Mouse (Mus musculus) CH12.LX (cell line): ENCODE results near the gene Ptges3l. TPM values are rescaled to one million over a fixed set of nuclear protein-coding genes. Genes with fewer than 3 reads are reported as not detected.

Experiments used
- DNase-seq: peaks from one replicate; pipeline ENCODE4 v3.0.0-alpha.2; 2013; ENCODE audit errors: extremely low read depth
- H3K27ac ChIP-seq: 2 replicates; pipeline ENCODE4 v1.5.1; 2012; ENCODE audit warnings: low read depth, mild to moderate bottlenecking, control low read depth, moderate library complexity; ENCODE audit not compliant: insufficient read depth
- H3K27me3 ChIP-seq: replicated peaks from 2 replicates; pipeline ENCODE3; 2012; ENCODE audit warnings: inconsistent platforms
- H3K36me3 ChIP-seq, 2 experiments: replicated peaks in 1 of 2; 2 replicates each; pipeline versions ENCODE3 to v1.6.1; 2012; ENCODE audit warnings: inconsistent platforms in 1 of 2, low read length in 1 of 2, mild to moderate bottlenecking in 1 of 2, mixed read lengths in 1 of 2, moderate library complexity in 1 of 2; ENCODE audit not compliant: control insufficient read depth in 1 of 2, insufficient read depth in 1 of 2
- H3K4me1 ChIP-seq, 2 experiments: 2 replicates each; pipeline ENCODE4 v1.6.1; 2012; ENCODE audit warnings: inconsistent platforms in 1 of 2, moderate library complexity in 1 of 2; ENCODE audit not compliant: insufficient read depth in 2 of 2, control insufficient read depth in 1 of 2
- H3K4me2 ChIP-seq: 2 replicates; pipeline ENCODE4 v1.6.1; 2012; ENCODE audit warnings: low read depth, mild to moderate bottlenecking, control low read depth; ENCODE audit not compliant: poor library complexity, insufficient read depth, severe bottlenecking
- H3K4me3 ChIP-seq, 3 experiments: fragments of 150-350 bp in 1 of 3; sonication (generic) in 1 of 3; replicated peaks in 1 of 3; 2 replicates each; pipeline versions ENCODE3 to v1.5.1; 2011 to 2012; ENCODE audit warnings: low read depth in 2 of 3, low read length in 2 of 3, mild to moderate bottlenecking in 2 of 3, moderate library complexity in 2 of 3, control low read depth in 1 of 3, improper control_type of control experiment in 1 of 3, inconsistent platforms in 1 of 3, mixed read lengths in 1 of 3; ENCODE audit not compliant: poor library complexity in 1 of 3
- H3K79me2 ChIP-seq: replicated peaks from 2 replicates; pipeline ENCODE4 v1.6.1; 2012; ENCODE audit warnings: mild to moderate bottlenecking, moderate library complexity; ENCODE audit not compliant: control insufficient read depth, poor library complexity, insufficient read depth, severe bottlenecking; ENCODE audit errors: extremely low read depth
- H3K9ac ChIP-seq: 2 replicates; pipeline ENCODE4 v1.6.1; 2012; ENCODE audit warnings: low read depth, mild to moderate bottlenecking, control low read depth, moderate library complexity; ENCODE audit not compliant: insufficient read depth
- H3K9me3 ChIP-seq: replicated peaks from 2 replicates; pipeline ENCODE3; 2012; ENCODE audit warnings: low read length, inconsistent platforms, mixed read lengths
- BHLHE40 ChIP-seq: IDR thresholded peaks from 2 replicates; pipeline ENCODE4 v1.6.1; 2011; ENCODE audit warnings: mild to moderate bottlenecking, low read depth, low read length, improper control_type of control experiment
- CHD2 ChIP-seq: IDR thresholded peaks from 2 replicates; pipeline ENCODE4 v1.6.1; 2011; ENCODE audit warnings: low read length, improper control_type of control experiment
- CTCF ChIP-seq, 2 experiments: IDR thresholded peaks in 1 of 2; conservative IDR thresholded peaks in 1 of 2; 2 replicates each; pipeline ENCODE4 v1.5.1; 2011 to 2012; ENCODE audit warnings: low read depth in 2 of 2, low read length in 2 of 2, improper control_type of control experiment in 1 of 2, inconsistent platforms in 1 of 2, mild to moderate bottlenecking in 1 of 2, moderate library complexity in 1 of 2
- ETS1 ChIP-seq: conservative IDR thresholded peaks from 2 replicates; pipeline ENCODE4 v1.6.1; 2012; ENCODE audit warnings: low read depth, mild to moderate bottlenecking, inconsistent platforms, low read length, improper control_type of control experiment, moderate library complexity
- GABPA ChIP-seq: IDR thresholded peaks from 2 replicates; pipeline ENCODE4 v1.6.1; 2012; ENCODE audit warnings: low read depth, low read length, improper control_type of control experiment, inconsistent platforms; ENCODE audit not compliant: insufficient replicate concordance
- HCFC1 ChIP-seq: IDR thresholded peaks from 2 replicates; pipeline ENCODE4 v1.6.1; 2012; ENCODE audit warnings: low read depth, mild to moderate bottlenecking, inconsistent platforms, low read length, improper control_type of control experiment
- KAT2A ChIP-seq: IDR thresholded peaks from 2 replicates; pipeline ENCODE4 v1.6.1; 2012; ENCODE audit warnings: low read length, improper control_type of control experiment, inconsistent platforms; ENCODE audit not compliant: insufficient replicate concordance
- MAFK ChIP-seq: IDR thresholded peaks from 2 replicates; pipeline ENCODE4 v1.6.1; 2011; ENCODE audit warnings: low read length, improper control_type of control experiment; ENCODE audit not compliant: insufficient replicate concordance
- MAX ChIP-seq: IDR thresholded peaks from 2 replicates; pipeline ENCODE4 v1.6.1; 2011; ENCODE audit warnings: low read length, improper control_type of control experiment
- MAZ ChIP-seq: IDR thresholded peaks from 2 replicates; pipeline ENCODE4 v1.6.1; 2012; ENCODE audit warnings: low read depth, mild to moderate bottlenecking, inconsistent platforms, low read length, improper control_type of control experiment, moderate library complexity
- MEF2A ChIP-seq: IDR thresholded peaks from 2 replicates; pipeline ENCODE4 v1.6.1; 2014; ENCODE audit warnings: low read depth, mild to moderate bottlenecking, inconsistent platforms, low read length, improper control_type of control experiment, borderline replicate concordance
- MYC ChIP-seq: IDR thresholded peaks from 2 replicates; pipeline ENCODE4 v1.6.1; 2011; ENCODE audit warnings: low read depth, mild to moderate bottlenecking, improper control_type of control experiment, low read length
- NELFE ChIP-seq: IDR thresholded peaks from 2 replicates; pipeline ENCODE4 v1.6.1; 2011; ENCODE audit warnings: low read depth, low read length, improper control_type of control experiment
- PAX5 ChIP-seq: IDR thresholded peaks from 2 replicates; pipeline ENCODE4 v1.6.1; 2012; ENCODE audit warnings: low read length, inconsistent platforms, mixed read lengths
- POLR2AphosphoS2 ChIP-seq: IDR thresholded peaks from 2 replicates; pipeline ENCODE4 v1.6.1; 2011; ENCODE audit warnings: low read depth, low read length, improper control_type of control experiment
- RAD21 ChIP-seq: IDR thresholded peaks from 2 replicates; pipeline ENCODE4 v1.6.1; 2011; ENCODE audit warnings: low read depth, mild to moderate bottlenecking, low read length, improper control_type of control experiment, moderate library complexity
- RCOR1 ChIP-seq: conservative IDR thresholded peaks from 2 replicates; pipeline ENCODE4 v1.6.1; 2012; ENCODE audit warnings: low read depth, mild to moderate bottlenecking, inconsistent platforms, low read length, improper control_type of control experiment
- SIN3A ChIP-seq: IDR thresholded peaks from 2 replicates; pipeline ENCODE4 v1.6.1; 2012; ENCODE audit warnings: low read length, improper control_type of control experiment, inconsistent platforms
- SMC3 ChIP-seq: IDR thresholded peaks from 2 replicates; pipeline ENCODE4 v1.6.1; 2011; ENCODE audit warnings: low read depth, low read length, improper control_type of control experiment
- TBP ChIP-seq: conservative IDR thresholded peaks from 2 replicates; pipeline ENCODE4 v1.6.1; 2011; ENCODE audit warnings: low read depth, low read length, improper control_type of control experiment
- UBTF ChIP-seq: IDR thresholded peaks from 2 replicates; pipeline ENCODE4 v1.6.1; 2012; ENCODE audit warnings: low read depth, mild to moderate bottlenecking, inconsistent platforms, low read length, improper control_type of control experiment, moderate library complexity
- USF1 ChIP-seq: IDR thresholded peaks from 2 replicates; pipeline ENCODE4 v1.6.1; 2014; ENCODE audit warnings: low read depth, mild to moderate bottlenecking, inconsistent platforms, low read length, improper control_type of control experiment
- USF2 ChIP-seq: conservative IDR thresholded peaks from 2 replicates; pipeline ENCODE4 v1.6.1; 2011; ENCODE audit warnings: low read depth, low read length, improper control_type of control experiment
- ZC3H11A ChIP-seq: IDR thresholded peaks from 2 replicates; pipeline ENCODE4 v1.6.1; 2012; ENCODE audit warnings: low read depth, mild to moderate bottlenecking, inconsistent platforms, low read length, improper control_type of control experiment
- ZKSCAN1 ChIP-seq: IDR thresholded peaks from 2 replicates; pipeline ENCODE4 v1.6.1; 2012; ENCODE audit warnings: low read depth, inconsistent platforms, low read length, improper control_type of control experiment, borderline replicate concordance
- ZNF384 ChIP-seq: IDR thresholded peaks from 2 replicates; pipeline ENCODE4 v1.6.1; 2012; ENCODE audit warnings: low read depth, low read length, improper control_type of control experiment, inconsistent platforms
- dilution Hi-C: fragments of 300-500 bp; cut with MboI; formaldehyde crosslinking; loops from 2 replicates; pipeline ENCODE4 v1.14.3; 2020; ENCODE audit warnings: low sequenced_read_pairs; ENCODE audit not compliant: extremely low pct_unique_long_range_greater_than_20kb, extremely low pct_ligation_motif_present
- in situ Hi-C: fragments of 300-500 bp; cut with MboI; formaldehyde crosslinking; loops from 3 replicates; pipeline ENCODE4 v1.14.3; 2019; ENCODE audit warnings: low sequenced_read_pairs, low pct_ligation_motif_present, low pct_unique_long_range_greater_than_20kb, mixed read lengths
- polyA plus RNA-seq: library from polyadenylated mRNA; unstranded; fragments of >175 nt; gene quantifications from 2 replicates; pipeline ENCODE4 v1.2.1, GENCODE M21; 2012; ENCODE audit warnings: low read depth; ENCODE audit not compliant: insufficient read length
- total RNA-seq, 2 experiments: library from RNA; depleted of rRNA; stranded (reverse); fragments of 300-350 nt in 1 of 2; fragments of >200 nt in 1 of 2; gene quantifications; 2 replicates each; pipeline ENCODE4 v1.2.3; 2012 to 2014

Ptges3l gene
- total and polyA plus RNA-seq, 3 experiments = 1.9 to 3.0 (median 2.4) TPM

DNA sequence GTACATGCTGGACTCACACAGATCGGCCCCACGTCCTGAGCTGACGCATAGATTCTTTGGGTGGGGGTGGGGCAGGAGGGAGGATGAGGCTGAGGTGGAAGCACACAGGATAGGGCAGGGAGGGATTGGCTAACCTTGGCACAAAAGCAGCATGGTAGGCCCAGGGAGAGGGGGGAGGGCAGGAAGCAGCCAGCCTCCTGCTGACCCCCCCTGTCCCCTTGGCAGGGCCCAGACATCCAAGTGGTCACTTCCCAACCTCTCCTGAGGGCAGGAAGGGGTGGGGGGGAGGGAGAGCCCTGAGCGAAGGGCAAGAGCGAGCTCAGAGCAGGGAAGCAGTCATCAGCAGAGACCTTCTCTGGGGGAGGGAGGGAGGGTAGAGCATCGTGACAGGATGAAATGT is 34.6 kb upstream of the Ptges3l start:
- H3K4me1 ChIP-seq = peaks cover 18 to 50% of the 10 kb centered on the region in 2 experiments
- in situ Hi-C loops = no loop called here

GRCm38 (mm10) chr11:101458217-101458616 is 33.1 kb upstream of the Ptges3l start:
- Histone ChIP-seq H3K36me3 (peaks cover 48 to 87% of the 10 kb centered on the region in 2 experiments), H3K4me1 (peaks cover 9 to 44% of the 10 kb centered on the region in 2 experiments), H3K4me3 (no peak overlapping the region), H3K79me2 (no peaks in the 10 kb centered on the region), H3K27me3 (no peaks in the 10 kb centered on the region), H3K27ac (no peak overlapping the region), H3K9ac (no peak overlapping the region), H3K9me3 (no peaks in the 10 kb centered on the region), H3K4me2 (no peak overlapping the region)
- in situ Hi-C loops (no loop called here), dilution Hi-C loops (no loop called here)
- no peak for DNase-seq
- TF ChIP-seq GABPA (no peak), MAZ (no peak), CTCF (conservative IDR thresholded peaks at IDR 0.05 in 1 of 2, IDR thresholded peaks at IDR 0.05 in 1 of 2; ENCODE audit: low read depth in 2 of 2, low read length in 2 of 2) (no peak), RCOR1 (no peak), POLR2AphosphoS2 (no peak), TBP (no peak), ZKSCAN1 (no peak), CHD2 (no peak), HCFC1 (no peak), UBTF (no peak), KAT2A (no peak), MEF2A (no peak)

More for the DNA sequence above, 34.6 kb upstream of the Ptges3l start:
- peaks cover 48 to 74% of the 10 kb centered on the region in 2 experiments for H3K36me3 ChIP-seq
- H3K9ac ChIP-seq = no peak overlapping the region
- no peaks in the 10 kb centered on the region for H3K27me3 ChIP-seq
- dilution Hi-C loops = no loop called here
- no peaks in the 10 kb centered on the region for H3K9me3 ChIP-seq
- H3K4me3 ChIP-seq = no peak overlapping the region
- H3K27ac ChIP-seq = no peak overlapping the region
- TF ChIP-seq ETS1 (no peak), RAD21 (no peak), ZKSCAN1 (no peak), MEF2A (no peak), USF2 (no peak), GABPA (no peak), MAX (no peak), BHLHE40 (no peak), CTCF (conservative IDR thresholded peaks at IDR 0.05 in 1 of 2, IDR thresholded peaks at IDR 0.05 in 1 of 2; ENCODE audit: low read depth in 2 of 2, low read length in 2 of 2) (no peak), RCOR1 (no peak), ZC3H11A (no peak), SMC3 (no peak), POLR2AphosphoS2 (no peak), NELFE (no peak), MYC (no peak), PAX5 (no peak), SIN3A (no peak), ZNF384 (no peak), USF1 (no peak), MAFK (no peak)
- DNase-seq = no peak
- no peaks in the 10 kb centered on the region for H3K79me2 ChIP-seq
- no peak overlapping the region for H3K4me2 ChIP-seq
